Mouse (Mus musculus) cerebellum, adult 8-10 months (tissue): ENCODE data around the gene Selenof.
A peak's percentile ranks its signal among the peaks of the same experiment; 100 is the strongest.

ENCODE experiments used
- DNase-seq: peaks from one replicate; pipeline ENCODE4 v3.0.0; 2022

Selenof gene

DNA sequence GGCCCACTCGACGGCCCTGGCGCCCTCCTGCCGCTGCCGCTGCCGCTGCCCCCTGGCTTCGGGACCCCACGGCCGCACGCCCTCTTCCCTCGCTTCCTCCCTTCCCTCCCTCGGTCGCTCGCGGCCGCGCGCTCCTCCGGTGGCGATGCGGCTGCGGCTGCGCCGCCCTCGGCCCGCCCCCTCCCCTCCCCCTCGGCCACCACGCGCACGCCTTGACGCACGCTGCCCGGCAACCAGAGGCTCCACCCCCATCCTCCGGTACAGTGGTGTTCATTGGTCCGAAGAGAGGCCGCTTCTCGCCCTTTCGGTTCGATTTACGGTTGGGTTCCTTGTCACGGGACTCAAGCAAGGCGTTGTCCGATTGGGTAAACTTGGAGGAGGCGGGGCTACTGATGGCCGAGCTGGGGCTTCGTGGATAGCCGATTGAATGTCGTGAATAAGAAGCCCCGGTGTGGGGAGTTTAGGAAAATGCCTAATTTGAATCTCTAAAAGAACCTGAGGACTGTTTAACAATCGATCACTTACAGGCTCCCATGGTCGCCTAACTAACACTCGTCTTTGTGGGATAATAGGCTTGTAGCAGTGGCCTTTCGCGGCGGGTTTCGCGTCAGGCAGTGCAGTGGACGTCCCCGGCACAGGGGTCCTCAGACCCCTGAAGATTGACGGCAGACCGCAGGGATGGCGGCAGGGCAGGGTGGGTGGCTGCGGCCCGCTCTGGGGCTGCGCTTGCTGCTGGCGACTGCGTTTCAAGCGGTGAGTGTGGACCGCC, at the start of gene Selenof, which contains the start of gene Hs2st1:
Gene Selenof (plus strand): TSS at position 258 of the 769 bp plus-strand sequence.
Gene Hs2st1 (minus strand): TSS at position 135 of the 769 bp plus-strand sequence.
- DNase-seq: peak; percentile 96

DNA sequence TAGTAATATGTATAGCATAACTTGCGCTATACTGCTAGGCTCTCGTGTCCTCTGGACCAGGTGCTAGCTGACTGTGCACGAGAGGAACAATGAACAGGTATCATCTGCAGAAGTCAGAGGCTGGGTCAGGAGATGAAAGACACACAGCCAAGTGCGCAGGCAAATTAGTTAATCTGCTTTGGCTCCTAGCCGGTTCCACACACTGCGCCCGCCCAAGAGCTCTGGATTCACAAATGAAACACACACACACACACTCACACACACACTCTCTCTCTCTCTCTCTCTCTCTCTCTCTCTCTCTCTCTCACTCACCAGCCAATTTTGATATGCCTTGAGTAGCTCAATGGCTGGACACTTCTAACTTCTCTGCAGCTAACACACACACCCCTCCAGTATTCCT, 42.2 kb upstream of the Selenof start:
- no peak for DNase-seq

DNA sequence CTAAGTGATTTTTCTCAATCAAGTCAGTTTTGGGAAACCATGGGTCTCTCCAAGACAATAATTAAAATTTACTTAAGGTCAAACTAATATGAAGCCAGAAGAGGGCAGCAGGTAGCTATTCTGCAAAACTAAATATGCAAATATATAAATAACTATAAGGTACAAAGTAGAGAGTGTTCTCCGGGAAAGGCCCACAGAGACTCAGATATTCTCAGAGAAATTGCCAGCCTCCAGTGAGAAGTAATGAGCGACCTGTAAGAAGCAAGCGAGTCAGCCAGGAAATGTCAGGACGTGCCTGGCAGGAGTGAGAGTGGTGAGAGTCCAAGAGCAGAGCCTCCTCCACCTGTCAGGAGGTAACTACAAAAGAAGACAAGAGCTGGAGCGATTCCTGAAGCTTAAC, 39.1 kb upstream of the Selenof start:
- peak; percentile 48 for DNase-seq

DNA sequence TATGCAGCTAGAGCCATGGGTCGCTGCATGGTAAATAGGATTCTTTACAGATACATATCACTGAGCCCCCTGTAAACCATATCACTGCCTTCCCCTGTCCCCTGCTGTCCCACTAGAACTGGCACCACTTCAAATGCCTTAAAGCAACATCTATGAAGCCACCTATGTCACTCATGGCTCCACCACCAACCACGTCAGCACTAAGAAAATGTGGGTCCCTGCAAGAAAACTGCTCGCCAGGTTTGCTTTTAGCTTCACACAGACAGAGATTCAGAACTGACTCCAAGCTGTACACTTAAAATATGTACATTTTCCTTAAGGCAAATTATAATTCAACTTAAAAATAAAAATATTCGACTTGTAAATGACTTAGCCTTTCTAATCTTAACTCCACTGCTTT, 35.0 kb upstream of the Selenof start:
- no peak for DNase-seq

DNA sequence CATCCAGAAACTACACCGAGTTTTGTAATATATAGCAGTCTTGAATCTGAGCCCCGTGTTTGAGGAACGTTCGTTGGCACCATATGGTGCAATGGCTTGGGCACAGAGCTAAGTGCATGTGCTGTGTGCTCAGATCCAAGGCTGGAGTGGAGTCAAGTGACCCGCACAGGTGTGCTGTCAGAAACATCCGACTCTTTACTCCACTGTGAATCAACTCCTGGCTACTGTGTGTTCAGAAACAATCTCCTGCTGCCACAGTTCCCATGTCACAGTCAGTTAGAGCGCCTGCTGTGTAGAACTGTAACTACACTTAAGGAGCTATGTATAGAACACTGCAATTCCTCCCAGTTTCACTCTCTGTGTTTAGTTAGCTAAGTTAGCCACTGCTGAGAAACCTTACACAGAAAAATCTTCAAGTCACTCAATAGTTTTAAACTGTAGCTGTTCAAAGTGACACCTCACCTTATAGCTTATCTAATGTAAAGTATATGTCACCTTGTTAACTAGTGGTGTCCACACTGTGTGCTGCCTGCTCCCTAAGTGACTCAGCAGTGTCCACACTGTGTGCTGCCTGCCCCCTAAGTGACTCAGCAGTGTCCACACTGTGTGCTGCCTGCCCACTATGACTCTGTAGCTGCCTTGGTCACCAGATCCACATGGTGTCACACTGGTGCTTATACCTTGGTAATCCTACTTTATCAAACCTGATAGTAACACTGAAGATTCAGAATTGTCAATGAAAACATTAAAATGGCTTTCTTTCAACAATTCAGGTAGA, 32.8 kb upstream of the Selenof start:
- DNase-seq: no peak

DNA sequence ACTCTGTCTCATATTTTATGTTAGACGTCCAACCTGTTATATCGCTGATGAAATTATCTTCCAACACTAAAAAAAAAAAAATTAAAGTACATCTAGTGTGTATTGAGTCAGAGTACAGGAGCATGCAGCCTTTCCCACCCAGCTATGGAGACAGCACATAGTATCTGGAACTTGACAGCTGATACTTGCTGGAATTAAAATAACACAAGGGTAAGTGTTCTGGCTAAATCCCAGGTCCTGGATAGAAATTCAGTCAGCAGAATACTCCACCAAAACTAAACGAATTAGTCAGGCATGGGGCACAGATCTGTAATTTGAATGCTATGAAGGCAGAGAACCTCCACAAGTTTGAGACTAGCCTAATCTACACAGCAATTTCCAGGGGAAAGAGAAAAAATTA, 31.1 kb upstream of the Selenof start:
- no peak for DNase-seq

DNA sequence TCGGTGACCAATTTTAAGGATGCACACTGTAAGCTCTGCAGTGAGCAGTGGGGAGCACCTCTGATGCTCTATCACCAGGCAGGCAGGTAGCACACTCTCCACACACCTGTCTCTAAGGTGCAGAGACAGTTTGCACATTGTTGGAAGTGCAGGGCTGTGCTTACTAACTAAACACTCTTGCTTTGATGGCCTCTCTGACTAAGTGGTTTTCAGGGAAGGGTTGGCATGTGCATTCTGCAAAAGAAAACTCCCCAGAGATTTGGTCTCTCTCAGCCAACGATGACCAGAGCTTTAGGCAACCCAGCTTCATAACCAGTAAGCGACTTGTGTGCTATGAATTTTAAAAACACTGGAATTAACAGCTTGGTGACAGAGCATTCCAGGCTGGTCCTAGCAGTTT, 29.3 kb upstream of the Selenof start:
- no peak for DNase-seq

DNA sequence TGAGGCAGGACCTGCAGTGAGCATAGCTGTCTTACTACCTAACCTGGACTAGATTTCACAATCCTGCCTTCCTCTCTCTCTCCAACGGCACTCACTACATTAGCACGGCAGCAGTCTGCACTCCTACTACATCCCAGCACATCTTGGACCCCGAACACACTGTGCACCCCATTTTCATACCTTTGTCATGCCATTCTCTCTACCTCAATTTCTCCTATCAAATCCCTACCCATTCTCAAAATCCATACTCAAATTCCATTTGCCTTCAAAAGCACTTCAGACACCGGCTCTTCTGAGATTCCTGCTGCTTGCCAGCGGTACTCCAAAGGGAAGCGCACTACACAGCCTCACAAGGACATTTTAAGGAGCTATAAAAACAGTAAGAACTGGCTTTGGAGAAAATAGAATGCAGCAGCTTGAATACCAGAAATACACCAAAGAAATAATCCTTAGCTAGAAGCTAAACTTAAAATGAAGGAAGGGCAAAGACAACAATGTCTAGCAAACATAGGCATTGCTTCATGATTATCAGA, 28.1 kb upstream of the Selenof start:
- no peak for DNase-seq

DNA sequence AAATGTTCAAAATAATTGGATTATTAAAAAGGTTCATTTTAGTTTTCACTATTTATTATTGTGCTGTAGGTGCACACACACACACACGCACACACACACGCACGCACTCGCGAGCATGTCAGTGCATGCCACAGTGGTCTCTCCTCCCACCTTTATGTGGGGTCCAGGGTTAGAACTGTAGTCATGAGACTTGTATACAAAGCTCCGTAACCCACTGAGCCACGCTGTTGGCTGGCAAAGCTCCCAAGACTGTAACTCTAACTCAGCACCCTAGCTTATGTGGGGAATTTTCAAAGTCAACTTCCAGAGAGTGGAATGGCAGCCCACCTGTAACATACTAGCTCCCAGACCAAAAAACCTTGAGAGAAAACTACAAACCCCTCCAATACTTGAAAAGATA, 25.0 kb upstream of the Selenof start:
- no peak for DNase-seq

DNA sequence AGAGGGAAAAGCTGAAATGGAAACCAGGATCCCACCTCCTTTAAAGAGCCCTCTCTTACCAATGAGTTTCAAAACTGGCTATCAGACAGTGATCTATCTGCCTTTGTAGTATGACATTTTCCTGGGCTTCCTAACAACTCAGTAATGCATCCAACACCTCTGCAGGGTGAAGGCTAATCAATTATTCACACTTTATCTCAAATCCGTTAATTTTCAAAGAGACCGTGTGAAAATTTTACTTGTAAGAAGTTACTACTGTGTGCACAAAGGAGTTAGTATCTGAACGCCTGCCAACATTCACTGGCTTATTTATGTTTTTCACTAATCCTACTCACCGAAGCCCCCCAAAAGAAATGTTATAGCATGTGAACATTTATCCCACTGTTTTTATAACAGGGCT, 24.3 kb upstream of the Selenof start:
- DNase-seq: no peak

DNA sequence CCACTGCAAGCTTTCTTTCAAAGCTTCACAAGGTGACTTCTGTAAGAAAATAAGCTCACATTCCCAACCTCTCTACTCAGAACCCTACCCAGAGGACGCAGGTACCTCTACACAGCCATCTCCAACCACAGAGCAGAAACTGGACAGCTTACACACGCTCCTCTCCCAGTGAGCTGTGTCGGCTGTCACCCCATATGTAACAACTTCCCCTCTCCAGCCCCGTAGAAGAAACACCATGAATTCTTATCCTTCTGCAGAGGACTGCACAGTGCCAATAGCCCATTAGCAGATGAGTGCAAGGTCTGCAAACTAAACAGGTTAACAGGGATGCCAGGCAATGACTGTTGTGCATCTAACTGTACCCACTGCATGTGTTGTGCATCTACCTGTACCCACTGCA, 23.6 kb upstream of the Selenof start:
- DNase-seq: no peak

DNA sequence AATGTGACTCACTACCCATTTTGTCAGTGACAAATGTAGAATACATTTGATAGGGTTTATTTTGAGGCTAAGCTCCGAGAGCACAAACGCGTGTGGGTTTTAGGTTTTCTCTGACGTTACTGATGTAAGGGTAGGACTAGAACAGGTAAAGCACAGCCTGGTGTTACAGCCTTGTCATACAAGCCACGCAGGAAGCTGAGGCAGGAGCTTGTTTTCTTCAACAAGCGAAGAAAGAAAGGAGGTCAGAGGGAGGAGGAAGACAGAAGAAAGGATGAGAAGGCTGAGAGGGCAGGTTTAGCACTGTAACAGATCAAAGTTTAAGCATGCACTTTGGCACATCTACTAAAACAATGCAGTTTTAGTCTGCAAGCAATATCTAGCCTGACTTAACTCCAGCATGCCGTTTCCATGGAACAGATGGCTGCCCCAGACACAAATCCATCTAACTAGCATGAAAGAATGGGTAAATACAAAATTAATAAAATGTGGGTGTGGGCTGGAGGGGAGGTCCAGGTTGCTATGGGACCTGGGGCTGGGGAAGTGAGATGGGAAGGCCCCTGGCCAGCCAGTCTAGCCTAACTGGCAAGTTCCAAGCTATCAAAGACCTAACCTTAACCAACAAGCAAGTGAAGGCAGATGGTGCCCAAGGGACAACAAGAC, 21.8 kb upstream of the Selenof start:
- DNase-seq: no peak

DNA sequence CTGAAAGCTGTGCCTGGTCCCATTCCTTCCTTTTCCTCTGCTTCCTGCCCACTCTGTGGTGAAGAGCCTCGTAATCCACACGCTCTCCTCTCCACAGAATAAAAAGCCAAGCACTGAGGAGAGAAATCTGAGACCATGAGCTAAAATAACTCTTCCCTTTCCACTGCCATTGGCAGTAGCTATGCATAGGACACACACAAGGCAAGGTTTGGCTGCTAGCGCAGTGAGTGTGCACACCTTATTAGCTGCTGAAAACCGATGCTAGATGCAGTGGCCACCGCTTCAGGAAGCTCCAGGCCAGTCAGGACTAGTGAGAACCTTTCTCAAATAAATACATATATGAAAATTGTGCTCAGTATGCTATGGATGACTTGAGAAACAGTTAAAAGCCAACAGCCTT, 20.1 kb upstream of the Selenof start:
- DNase-seq: no peak

DNA sequence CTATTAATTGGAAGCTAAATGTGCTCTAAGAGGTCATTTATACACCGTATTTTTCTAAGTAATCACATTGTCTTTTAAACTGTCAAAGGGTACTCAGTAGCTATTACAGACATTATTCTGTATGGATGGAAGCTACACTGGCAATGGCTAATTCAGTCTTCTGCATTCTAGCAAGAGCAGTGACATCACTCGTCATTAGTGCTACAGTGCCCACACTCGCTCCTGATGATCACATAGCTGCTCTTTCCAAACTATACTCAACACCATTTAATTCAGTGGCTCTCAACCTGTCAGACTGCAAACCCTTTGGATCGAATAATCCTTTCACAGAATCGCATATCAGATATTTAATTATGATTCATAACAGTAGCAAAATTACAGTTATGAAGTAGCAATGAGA, 19.4 kb upstream of the Selenof start:
- no peak for DNase-seq

DNA sequence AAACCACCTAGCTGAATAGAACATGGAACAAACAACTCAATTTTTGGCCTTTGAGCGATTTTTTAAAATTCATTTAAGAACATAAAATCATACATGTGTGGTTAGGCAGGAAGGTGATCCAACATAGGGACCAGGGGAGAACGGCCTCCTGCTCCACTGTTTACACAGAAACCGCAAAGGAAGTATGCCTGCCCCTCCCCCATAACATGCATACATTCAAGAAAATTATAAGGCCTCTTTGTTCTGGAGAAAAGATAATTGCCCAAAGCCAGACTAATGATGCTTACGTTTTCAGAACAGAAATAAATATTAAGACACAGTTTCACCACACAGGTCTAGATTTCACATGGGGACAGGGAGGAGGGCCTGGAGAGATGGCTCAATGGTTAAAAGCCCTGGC, 18.7 kb upstream of the Selenof start:
- no peak for DNase-seq

DNA sequence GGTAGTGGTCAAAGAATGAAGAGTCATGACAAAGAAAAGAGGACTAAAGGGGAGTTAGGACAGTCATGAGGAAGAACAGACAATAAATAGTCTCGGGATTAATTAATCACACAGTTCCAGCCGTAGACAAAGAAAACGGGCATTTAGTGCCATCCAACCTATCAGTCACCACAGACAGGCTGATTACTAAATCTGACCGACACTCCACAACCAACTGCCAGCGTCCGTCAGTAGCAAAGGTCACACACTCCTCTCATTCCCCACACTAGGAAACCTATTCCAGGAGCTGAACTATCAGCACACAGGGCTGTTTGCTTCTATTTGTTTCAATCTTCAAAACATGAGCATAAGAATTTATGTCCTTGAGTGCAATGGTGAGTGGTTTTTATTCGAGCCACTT, 16.2 kb upstream of the Selenof start:
- no peak for DNase-seq

DNA sequence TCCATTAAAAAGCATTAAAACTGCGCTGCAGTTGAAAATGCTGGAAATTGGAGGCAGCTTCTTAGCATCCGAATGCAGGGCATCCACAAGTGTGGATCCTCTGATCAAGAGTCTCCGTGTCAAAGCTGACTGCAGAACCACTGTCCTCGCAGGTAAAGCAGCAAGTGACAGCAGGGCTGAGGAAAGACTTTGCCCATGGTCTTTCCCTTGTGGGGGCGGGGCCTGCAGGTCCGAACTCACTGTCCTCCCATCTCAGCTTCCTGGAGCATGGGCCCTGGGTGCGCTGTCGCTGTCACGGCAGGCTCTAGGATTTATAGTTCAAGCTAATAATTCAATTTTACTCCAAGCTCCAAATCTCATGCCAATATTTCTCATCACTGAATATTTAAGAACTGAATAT, 15.6 kb upstream of the Selenof start:
- no peak for DNase-seq

DNA sequence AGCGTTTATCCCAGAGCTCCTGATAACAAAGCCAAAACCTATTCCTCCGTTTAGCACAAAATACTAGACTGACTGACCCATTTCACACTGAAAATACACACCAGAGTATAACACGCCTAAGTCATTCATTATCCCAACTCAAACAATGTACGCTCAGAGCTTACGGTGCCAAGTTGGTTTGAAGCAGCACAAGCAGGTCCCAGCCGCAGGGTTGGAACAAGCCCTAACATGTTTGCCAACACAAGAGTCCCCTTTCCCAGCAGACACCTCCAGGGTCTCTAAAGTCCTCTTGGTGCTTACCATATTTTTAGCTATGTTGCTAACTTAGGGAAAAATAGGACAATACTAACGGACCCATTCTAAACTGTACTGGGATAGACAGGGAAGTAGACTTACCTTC, 15.0 kb upstream of the Selenof start:
- no peak for DNase-seq

DNA sequence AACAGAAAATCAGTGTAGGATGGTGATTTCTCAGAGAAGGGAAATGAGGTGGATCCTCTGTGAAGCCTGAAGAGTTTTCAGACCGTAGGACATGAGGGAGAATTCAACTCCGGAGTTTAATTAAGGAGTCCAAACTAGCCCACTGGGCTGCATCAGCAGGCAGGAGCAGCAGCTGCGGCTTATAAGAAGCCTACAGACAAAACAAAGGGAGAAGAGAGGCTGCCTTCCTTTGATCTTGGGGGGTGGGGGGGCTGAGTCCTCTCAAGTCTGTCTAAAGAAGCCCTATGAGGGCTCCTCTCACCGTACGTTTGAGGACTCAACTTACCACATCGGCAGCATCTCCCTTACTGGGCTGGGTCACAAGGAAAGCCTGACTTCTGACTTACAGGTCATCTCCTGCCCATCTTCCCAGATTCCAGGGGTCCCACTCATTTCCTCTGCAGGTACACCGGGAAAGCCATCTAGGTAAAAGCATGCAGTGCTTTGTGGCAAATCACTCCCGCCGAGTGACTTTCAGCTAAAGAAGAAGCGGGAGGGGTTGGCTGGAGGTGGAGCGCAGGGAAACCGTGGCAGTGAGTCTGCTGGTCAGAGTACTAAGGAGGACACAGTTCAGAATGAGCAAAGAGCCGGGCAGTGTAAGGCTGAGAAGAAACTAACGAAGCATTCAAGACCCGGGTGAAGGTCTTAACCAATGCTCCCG, 13.3 kb upstream of the Selenof start:
- DNase-seq: no peak

DNA sequence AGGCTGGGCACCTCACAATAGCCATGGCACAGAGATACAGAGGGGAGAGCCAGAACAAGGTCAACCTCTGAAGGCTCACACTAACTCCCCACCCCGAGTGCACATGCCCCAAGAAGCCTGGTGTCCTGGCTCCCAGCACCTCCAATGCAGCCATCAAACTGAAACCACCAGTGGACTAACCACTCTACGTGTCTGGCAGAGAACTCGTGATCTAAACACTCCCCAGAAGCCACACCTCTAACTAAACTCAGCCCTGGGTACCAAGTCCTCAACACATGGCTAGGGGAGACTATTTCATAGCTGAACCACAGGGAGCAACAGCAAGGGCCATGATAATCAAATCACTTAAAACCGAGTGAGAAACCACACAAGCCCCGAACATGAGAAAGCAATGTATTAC, 11.8 kb upstream of the Selenof start:
- DNase-seq: no peak

DNA sequence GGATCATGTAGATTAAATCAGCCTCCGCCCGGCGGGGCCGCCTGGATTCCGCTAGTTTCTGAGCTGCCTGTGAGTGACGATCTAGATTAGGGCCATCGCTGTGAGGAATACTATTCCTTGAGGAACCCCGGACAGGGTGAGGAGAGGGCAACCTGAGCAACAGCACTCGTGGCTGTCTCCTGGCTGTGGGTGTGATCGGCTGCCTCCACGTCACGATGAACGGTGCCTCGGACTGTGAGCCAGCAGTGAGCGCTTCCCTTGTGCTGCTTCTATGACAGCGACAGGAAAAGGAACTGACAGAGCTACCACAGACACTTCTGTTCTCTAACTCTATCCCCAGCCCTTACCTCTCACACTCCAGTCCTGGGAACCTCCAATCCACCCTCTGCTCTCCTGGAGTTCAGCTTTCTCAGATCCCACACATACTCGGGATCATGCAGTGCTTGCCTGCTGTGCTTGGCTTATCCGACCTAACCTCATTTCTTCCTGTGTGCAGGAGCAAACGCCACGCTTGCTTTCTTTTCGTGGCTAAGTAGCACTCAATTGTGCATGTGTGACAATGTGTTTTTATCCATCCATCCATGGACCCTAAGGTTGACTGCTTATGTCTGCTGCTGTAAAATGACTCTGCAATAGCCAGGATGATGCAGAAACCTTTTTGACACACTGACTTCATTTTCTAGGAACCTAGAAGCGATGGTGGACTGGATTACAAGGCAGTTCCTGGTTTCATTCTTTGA, 8.4 kb upstream of the Selenof start:
- DNase-seq: no peak

DNA sequence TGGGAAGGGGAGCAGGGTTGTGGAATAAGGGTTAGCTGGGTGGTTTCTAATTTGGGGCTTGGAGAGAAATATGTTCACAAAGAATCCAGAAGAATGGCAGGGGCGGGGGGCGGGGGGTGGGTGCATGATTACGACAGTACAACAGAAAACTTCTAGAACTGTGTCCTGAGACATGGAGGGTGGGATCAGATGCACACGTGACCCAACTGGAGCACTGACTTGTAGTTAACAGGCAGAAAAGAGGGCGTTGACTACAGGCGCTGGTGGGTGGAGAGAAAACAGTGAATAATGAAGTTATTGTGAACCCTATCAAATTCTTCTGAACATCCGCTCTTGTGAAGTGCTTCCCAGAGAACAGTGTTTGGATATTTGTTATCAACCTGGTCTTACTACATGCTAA, 6.2 kb upstream of the Selenof start:
- no peak for DNase-seq
